Mouse (Mus musculus) liver, adult 2 months (tissue): ENCODE measurements around the gene Crot. TPM values are rescaled to one million over a fixed set of nuclear protein-coding genes. Genes with fewer than 3 reads are reported as not detected.

Source experiments
- DNase-seq: peaks from one replicate; pipeline ENCODE4 v3.0.0-alpha.2; 2011; ENCODE audit warnings: low read depth, low spot score; ENCODE audit errors: extremely low read depth
- H3K27ac ChIP-seq: fragments of 200-500 bp; replicated peaks from 2 replicates; pipeline ENCODE4 v1.5.1; 2012; ENCODE audit warnings: low read depth, mild to moderate bottlenecking, control low read depth, inconsistent platforms, low read length; ENCODE audit not compliant: insufficient read depth
- H3K27me3 ChIP-seq: fragments of 200-500 bp; 2 replicates; pipeline ENCODE4 v1.6.1; 2012; ENCODE audit warnings: mild to moderate bottlenecking, moderate library complexity, low read length, inconsistent platforms; ENCODE audit not compliant: control insufficient read depth, insufficient read depth
- H3K36me3 ChIP-seq: fragments of 200-500 bp; 2 replicates; pipeline ENCODE4 v1.6.1; 2012; ENCODE audit warnings: low read length, inconsistent platforms; ENCODE audit not compliant: control insufficient read depth, insufficient read depth
- H3K4me1 ChIP-seq: fragments of 200-500 bp; 2 replicates; pipeline ENCODE4 v1.6.1; 2011; ENCODE audit warnings: low read length; ENCODE audit not compliant: control insufficient read depth, insufficient read depth
- H3K4me3 ChIP-seq: fragments of 200-500 bp; 2 replicates; pipeline ENCODE4 v1.5.1; 2011; ENCODE audit warnings: low read depth, mild to moderate bottlenecking, control low read depth, low read length, moderate library complexity; ENCODE audit not compliant: insufficient read depth
- H3K79me2 ChIP-seq: fragments of 200-500 bp; 2 replicates; pipeline ENCODE4 v1.6.1; 2012; ENCODE audit warnings: inconsistent platforms, mild to moderate bottlenecking, low read length, moderate library complexity; ENCODE audit not compliant: control insufficient read depth, insufficient read depth
- H3K9ac ChIP-seq: fragments of 200-500 bp; 2 replicates; pipeline ENCODE4 v1.6.1; 2012; ENCODE audit warnings: low read depth, mild to moderate bottlenecking, control low read depth, inconsistent platforms, low read length
- CTCF ChIP-seq: fragments of 200-500 bp; IDR thresholded peaks from 2 replicates; pipeline ENCODE4 v1.5.1; 2011; ENCODE audit warnings: low read depth, low read length, control low read depth
- POLR2A ChIP-seq: fragments of 200-500 bp; IDR thresholded peaks from 2 replicates; pipeline ENCODE4 v1.6.1; 2011; ENCODE audit warnings: low read length, control low read depth; ENCODE audit not compliant: insufficient read depth; ENCODE audit errors: extremely low read depth
- WGBS: fragments of 180-500 bp; shearing (Covaris S2); methylation state at CpG from one replicate; pipeline ENCODE4 v1.1.7; 2018; 5-methylcytosine and 5-hydroxymethylcytosine counted together
- polyA plus RNA-seq: library from polyadenylated mRNA; depleted of rRNA; stranded (reverse); fragments of >200 nt; gene quantifications from 2 replicates; pipeline ENCODE4 v1.2.3, GENCODE M21; 2012
- total RNA-seq: library from RNA; depleted of rRNA; stranded (reverse); fragments of >200 nt; gene quantifications from 2 replicates; pipeline ENCODE4 v1.2.3, GENCODE M21; 2014

The Crot gene
- total and polyA plus RNA-seq, 2 experiments: 152 to 523 TPM

GRCm38 (mm10) chr5:8991626-8992025, 5.5 kb downstream of the Crot start:
- no peak for DNase-seq
- Histone ChIP-seq H3K9ac (no peak overlapping the region), H3K27me3 (no peaks in the 10 kb centered on the region), H3K4me3 (no peak overlapping the region), H3K79me2 (peaks cover 24% of the 10 kb centered on the region; the same call in 1 of the 2 replicates), H3K4me1 (peaks cover 28% of the 10 kb centered on the region), H3K27ac (no peak overlapping the region), H3K36me3 (peaks cover 50% of the 10 kb centered on the region)
- WGBS: 78% methylated on average over 16 of the region's 16 CpGs
- TF ChIP-seq POLR2A (no peak), CTCF (no peak)

DNA sequence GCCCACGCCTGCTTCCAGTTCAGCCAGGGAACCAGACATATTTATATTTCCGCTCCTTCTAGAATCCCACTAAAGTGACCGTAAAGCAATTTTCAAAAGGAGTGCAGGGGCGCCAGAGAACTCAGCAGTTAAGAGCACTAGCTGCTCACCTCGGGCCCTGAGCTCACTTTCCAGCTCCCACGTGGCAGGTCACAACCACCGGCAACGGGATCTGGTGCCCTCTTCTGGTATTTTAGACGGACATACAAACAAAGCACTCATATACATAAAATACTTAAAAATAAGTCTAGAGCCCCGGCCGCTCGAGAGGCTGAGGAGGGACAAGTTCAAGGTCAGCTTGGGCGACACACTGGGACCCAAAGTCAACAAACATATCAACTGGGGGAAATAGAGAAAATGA, 6.6 kb downstream of the Crot start:
- H3K9ac ChIP-seq: no peak overlapping the region
- peaks cover 19% of the 10 kb centered on the region; the same call in 1 of the 2 replicates for H3K79me2 ChIP-seq
- DNase-seq: peak; percentile 64
- no peak overlapping the region for H3K4me3 ChIP-seq
- TF ChIP-seq CTCF: peak; percentile 40
- no peak for TF ChIP-seq POLR2A
- H3K36me3 ChIP-seq: peaks cover 60% of the 10 kb centered on the region
- no peaks in the 10 kb centered on the region for H3K27me3 ChIP-seq
- H3K4me1 ChIP-seq: peaks cover 28% of the 10 kb centered on the region
- H3K27ac ChIP-seq: peak overlapping the region; percentile 22
- 41% methylated on average over 13 of the region's 13 CpGs for WGBS

DNA sequence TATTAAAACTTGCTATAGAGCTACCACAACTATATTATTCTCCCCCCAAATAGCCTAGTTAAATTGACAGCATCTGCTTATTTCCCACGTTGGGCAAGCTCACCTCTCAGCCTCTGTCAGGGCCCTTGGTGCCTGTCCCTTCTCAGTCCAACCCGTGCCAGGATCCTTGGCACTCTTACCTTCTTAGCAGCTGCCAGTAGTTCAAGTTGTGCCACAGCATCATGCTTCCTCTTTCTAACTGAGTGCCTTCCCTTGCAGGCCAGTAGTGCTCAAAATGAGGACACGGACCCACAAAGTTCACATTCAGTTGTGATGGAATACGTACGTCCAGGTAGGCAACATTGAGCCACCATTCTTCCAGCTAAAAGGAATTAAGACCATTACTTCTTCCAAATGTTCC, 9.2 kb downstream of the Crot start:
- Histone ChIP-seq H3K9ac (no peak overlapping the region), H3K4me3 (no peak overlapping the region), H3K4me1 (peaks cover 13% of the 10 kb centered on the region), H3K27me3 (no peaks in the 10 kb centered on the region), H3K27ac (no peak overlapping the region), H3K36me3 (peaks cover 67% of the 10 kb centered on the region), H3K79me2 (peaks cover 9% of the 10 kb centered on the region; the same call in 1 of the 2 replicates)
- 61% methylated on average over 5 of the region's 5 CpGs for WGBS
- TF ChIP-seq CTCF: no peak
- TF ChIP-seq POLR2A: no peak
- no peak for DNase-seq

DNA sequence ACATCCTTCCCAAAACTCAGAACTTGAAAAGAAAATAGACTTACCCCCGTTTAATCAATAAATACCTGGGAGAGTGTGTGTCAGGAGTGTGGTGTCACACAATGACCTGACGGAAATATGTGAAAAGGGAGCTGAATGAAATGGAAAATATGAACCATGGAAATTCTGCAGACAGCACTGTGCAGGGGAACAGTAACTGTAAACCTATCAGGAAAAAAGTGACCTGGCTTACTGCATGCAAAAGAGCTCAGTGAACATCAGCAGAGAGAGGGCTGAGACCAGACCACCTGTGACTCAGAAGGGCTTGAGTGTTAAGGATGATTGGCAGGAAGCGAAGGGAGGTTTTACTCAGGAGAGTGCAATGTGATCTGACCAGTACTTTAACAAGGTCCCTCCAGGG, 11.7 kb downstream of the Crot start:
- WGBS: 64% methylated on average over 3 of the region's 3 CpGs
- Histone ChIP-seq H3K36me3 (peaks cover 66% of the 10 kb centered on the region), H3K4me3 (no peak overlapping the region), H3K27ac (no peak overlapping the region), H3K79me2 (peaks cover 6% of the 10 kb centered on the region; the same call in 1 of the 2 replicates), H3K9ac (no peak overlapping the region), H3K4me1 (peaks cover 6% of the 10 kb centered on the region), H3K27me3 (no peaks in the 10 kb centered on the region)
- DNase-seq: no peak
- TF ChIP-seq POLR2A (no peak), CTCF (no peak)

DNA sequence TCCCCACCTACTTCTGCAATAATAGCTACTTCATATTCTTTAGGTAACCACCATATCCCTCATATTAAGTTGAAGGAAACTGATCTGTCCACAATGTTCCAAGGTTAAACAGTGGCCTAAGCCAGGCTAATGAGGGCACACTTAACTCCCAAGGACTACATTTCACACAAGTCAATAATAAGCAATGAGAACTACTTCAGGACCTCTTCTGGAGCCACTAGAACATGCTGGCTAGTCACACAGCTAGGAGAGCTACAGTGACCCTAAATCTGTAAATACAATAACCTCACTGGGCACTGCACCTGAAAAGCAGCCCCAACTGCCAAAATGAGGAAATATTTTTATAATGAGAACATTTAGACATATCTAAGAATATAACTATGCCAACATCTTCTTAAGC, 22.4 kb downstream of the Crot start:
- Histone ChIP-seq H3K4me1 (no peaks in the 10 kb centered on the region), H3K4me3 (no peak overlapping the region), H3K36me3 (peaks cover 59% of the 10 kb centered on the region), H3K9ac (no peak overlapping the region), H3K27ac (no peak overlapping the region), H3K27me3 (no peaks in the 10 kb centered on the region), H3K79me2 (no peaks in the 10 kb centered on the region)
- DNase-seq: no peak
- TF ChIP-seq CTCF: no peak
- TF ChIP-seq POLR2A: no peak

DNA sequence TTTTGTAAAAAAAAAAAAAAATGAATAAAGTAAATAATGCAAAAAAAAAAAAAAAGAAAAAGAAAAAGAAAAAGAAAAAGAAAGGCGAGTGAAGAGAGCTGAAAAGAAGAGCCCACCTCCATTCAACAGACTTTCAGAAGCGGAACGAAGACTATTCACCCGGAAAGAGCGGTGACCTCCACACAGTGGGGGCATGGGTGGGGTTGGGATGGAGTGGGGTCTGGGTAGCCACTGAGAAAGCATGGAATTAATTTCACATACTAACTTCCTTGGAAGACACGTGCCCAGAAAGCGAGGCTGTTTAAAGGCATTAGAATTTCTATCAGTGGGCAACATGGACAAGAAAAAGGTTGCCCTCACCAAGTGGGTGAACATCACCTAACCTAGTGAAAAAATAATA, 24.8 kb downstream of the Crot start:
- 94% methylated on average over 7 of the region's 7 CpGs for WGBS
- H3K79me2 ChIP-seq: no peaks in the 10 kb centered on the region
- no peaks in the 10 kb centered on the region for H3K4me1 ChIP-seq
- no peak overlapping the region for H3K27ac ChIP-seq
- H3K36me3 ChIP-seq: peaks cover 75% of the 10 kb centered on the region
- TF ChIP-seq CTCF: no peak
- TF ChIP-seq POLR2A: no peak
- no peak for DNase-seq
- H3K4me3 ChIP-seq: no peak overlapping the region
- H3K9ac ChIP-seq: no peak overlapping the region
- H3K27me3 ChIP-seq: no peaks in the 10 kb centered on the region

DNA sequence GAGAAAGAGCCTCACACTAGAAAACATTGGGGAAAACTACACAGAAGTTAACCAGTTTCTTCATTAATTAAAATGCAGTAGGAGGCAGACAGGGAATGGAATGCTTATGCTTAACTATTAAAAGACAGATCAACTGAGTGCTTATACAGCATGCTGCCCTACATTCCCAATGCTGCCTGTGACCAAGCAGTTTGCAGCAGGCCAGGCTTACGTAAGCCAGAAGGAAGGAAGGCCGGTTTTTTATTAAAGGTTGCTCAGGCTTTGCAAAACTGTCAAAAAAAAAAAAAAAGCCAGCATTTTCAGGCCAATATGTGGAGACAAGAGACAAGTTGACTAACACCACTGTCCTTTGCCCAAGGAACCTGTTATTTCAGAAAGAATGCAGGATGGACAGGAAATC, 26.4 kb downstream of the Crot start:
- Histone ChIP-seq H3K79me2 (no peaks in the 10 kb centered on the region), H3K4me3 (no peak overlapping the region), H3K4me1 (no peaks in the 10 kb centered on the region), H3K27me3 (no peaks in the 10 kb centered on the region), H3K9ac (no peak overlapping the region), H3K27ac (no peak overlapping the region), H3K36me3 (peaks cover 82% of the 10 kb centered on the region)
- no peak for DNase-seq
- TF ChIP-seq CTCF: no peak
- no peak for TF ChIP-seq POLR2A
- WGBS: 42% methylated on average over 2 of the region's 2 CpGs
